Mouse (Mus musculus): ENCODE results near the gene Chst14.

Chst14 gene

GRCm38 (mm10) chr2:118926361-118926997 is at the start of gene Chst14:
Gene Chst14, plus strand, starts transcription at chr2:118926496.
- in situ Hi-C loops (cut with MboI; ENCODE audit: low sequenced_read_pairs) = no loop called here

GRCm38 (mm10) chr2:118881019-118881418 is 45.3 kb upstream of the Chst14 start:
- in situ Hi-C loops (cut with MboI; ENCODE audit: low sequenced_read_pairs) = loop anchor here (5.0 kb wide), 1 partner anchor 244 kb away; no protein-coding TSS in a partner anchor

- in situ Hi-C loops (cut with MboI; ENCODE audit: low sequenced_read_pairs) = loop anchor here (5.0 kb wide), 1 partner anchor 245 kb away; no protein-coding TSS in a partner anchor
These were observed 44.3 kb upstream of the Chst14 start for GRCm38 (mm10) chr2:118881956-118882355.

- in situ Hi-C loops (cut with MboI; ENCODE audit: low sequenced_read_pairs) = loop anchor here (5.0 kb wide), 1 partner anchor 246 kb away; no protein-coding TSS in a partner anchor
These were observed 43.2 kb upstream of the Chst14 start for GRCm38 (mm10) chr2:118882840-118883679.

- in situ Hi-C loops (cut with MboI; ENCODE audit: low sequenced_read_pairs) = no loop called here
These were observed 38.9 kb upstream of the Chst14 start for GRCm38 (mm10) chr2:118887440-118887839.

- in situ Hi-C loops (cut with MboI; ENCODE audit: low sequenced_read_pairs) = no loop called here
These were observed 38.3 kb upstream of the Chst14 start for GRCm38 (mm10) chr2:118887845-118888548.

GRCm38 (mm10) chr2:118891173-118891572 is 35.1 kb upstream of the Chst14 start:
- in situ Hi-C loops (cut with MboI; ENCODE audit: low sequenced_read_pairs) = no loop called here

GRCm38 (mm10) chr2:118895990-118896913 is 30.0 kb upstream of the Chst14 start:
- in situ Hi-C loops (cut with MboI; ENCODE audit: low sequenced_read_pairs) = no loop called here

- in situ Hi-C loops (cut with MboI; ENCODE audit: low sequenced_read_pairs) = no loop called here
These were observed 29.4 kb upstream of the Chst14 start for GRCm38 (mm10) chr2:118896914-118897291.

GRCm38 (mm10) chr2:118897392-118897791 is 28.9 kb upstream of the Chst14 start:
- in situ Hi-C loops (cut with MboI; ENCODE audit: low sequenced_read_pairs) = no loop called here

GRCm38 (mm10) chr2:118897808-118898207 is 28.5 kb upstream of the Chst14 start:
- in situ Hi-C loops (cut with MboI; ENCODE audit: low sequenced_read_pairs) = no loop called here

- in situ Hi-C loops (cut with MboI; ENCODE audit: low sequenced_read_pairs) = no loop called here
These were observed 27.5 kb upstream of the Chst14 start for GRCm38 (mm10) chr2:118898771-118899170.

- in situ Hi-C loops (cut with MboI; ENCODE audit: low sequenced_read_pairs) = no loop called here
These were observed 27.0 kb upstream of the Chst14 start for GRCm38 (mm10) chr2:118899306-118899705.

GRCm38 (mm10) chr2:118899981-118900825 is 26.1 kb upstream of the Chst14 start, which contains the start of gene Bahd1:
Gene Bahd1, plus strand, starts transcription at chr2:118900377.
- in situ Hi-C loops (cut with MboI; ENCODE audit: low sequenced_read_pairs) = no loop called here

GRCm38 (mm10) chr2:118900826-118901140 is 25.5 kb upstream of the Chst14 start:
- in situ Hi-C loops (cut with MboI; ENCODE audit: low sequenced_read_pairs) = no loop called here

- in situ Hi-C loops (cut with MboI; ENCODE audit: low sequenced_read_pairs) = no loop called here
These were observed 24.9 kb upstream of the Chst14 start for GRCm38 (mm10) chr2:118901175-118902031.

GRCm38 (mm10) chr2:118902051-118903025 is 24.0 kb upstream of the Chst14 start:
- in situ Hi-C loops (cut with MboI; ENCODE audit: low sequenced_read_pairs) = no loop called here

Measured in CH12F3 (cell line).